Mouse (Mus musculus) B cell, adult 67 days (primary cell): ENCODE data around the gene Hexdc. TPM values are rescaled to one million over a fixed set of nuclear protein-coding genes. Genes with fewer than 3 reads are reported as not detected.

Source experiments
- total RNA-seq, 2 experiments: library from RNA; stranded (reverse); gene quantifications; 4 replicates each; pipeline ENCODE4 v1.2.4; 2023

Hexdc gene
- total RNA-seq = 10 to 100 TPM; 16.7 to 21.5 TPM

GRCm38 (mm10) chr11:121204161-121205006, at the start of gene Hexdc, which contains the start of gene Ogfod3:
TSS of gene Hexdc (plus strand) at chr11:121204433.
TSS of gene Ogfod3 (minus strand) at chr11:121204711.

GRCm38 (mm10) chr11:121159971-121160370, 44.3 kb upstream of the Hexdc start, which contains the start of gene Uts2r:
TSS of gene Uts2r (plus strand) at chr11:121160271.

GRCm38 (mm10) chr11:121229018-121229439, 24.8 kb downstream of the Hexdc start, which contains the start of gene Cybc1:
TSS of gene Cybc1 (minus strand) at chr11:121229322.

GRCm38 (mm10) chr11:121236564-121237344, 32.5 kb downstream of the Hexdc start, which contains the start of gene Narf:
TSS of gene Narf (plus strand) at chr11:121237253.

GRCm38 (mm10) chr11:121259160-121260100, 55.2 kb downstream of the Hexdc start, which contains the start of gene Foxk2:
TSS of gene Foxk2 (plus strand) at chr11:121259990.

Other genes starting within 250 kb of the Hexdc start
- gene Csnk1d, start 213.1 kb upstream of the Hexdc start, total RNA-seq = 100 to 1,000 TPM; 134 to 142 TPM
- 1 to 10 TPM; 6.8 to 9.7 TPM for gene Cd7, start 165.0 kb upstream of the Hexdc start, total RNA-seq
- not detected for gene Sectm1b, start 140.9 kb upstream of the Hexdc start, total RNA-seq
- gene Sectm1a, start 123.2 kb upstream of the Hexdc start, total RNA-seq = not detected
- not detected for gene Tex19.2, start 85.8 kb upstream of the Hexdc start, total RNA-seq
- gene Tex19.1, start 58.3 kb upstream of the Hexdc start, total RNA-seq = not detected
- gene Uts2r, start 44.2 kb upstream of the Hexdc start, total RNA-seq = not detected
- 10 to 100 TPM; 10.5 to 11.7 TPM for gene Ogfod3, start 278 bp downstream of the Hexdc start, total RNA-seq
- 100 to 1,000 TPM; 118 to 135 TPM for gene Cybc1, start 24.9 kb downstream of the Hexdc start, total RNA-seq
- 10 to 100 TPM; 62.0 to 66.2 TPM for gene Narf, start 32.8 kb downstream of the Hexdc start, total RNA-seq
- gene Foxk2, start 55.6 kb downstream of the Hexdc start, total RNA-seq = 10 to 100 TPM; 40.8 to 48.4 TPM
- 10 to 100 TPM; 52.6 to 59.7 TPM for gene Wdr45b, start 150.0 kb downstream of the Hexdc start, total RNA-seq
- gene Rab40b, start 183.8 kb downstream of the Hexdc start, total RNA-seq = not detected
- 1 to 10 TPM; 5.9 to 8.0 TPM for gene Fn3krp, start 217.0 kb downstream of the Hexdc start, total RNA-seq
- under 1 TPM in 1 of 2 experiments, not detected in 1; 0.15 TPM for gene Fn3k, start 230.5 kb downstream of the Hexdc start, total RNA-seq
- gene Tbcd, start 247.5 kb downstream of the Hexdc start, total RNA-seq = 10 to 100 TPM; 32.7 to 36.2 TPM